Mouse (Mus musculus) limb, embryonic 11.5 days (tissue): ENCODE measurements around the gene Bcl2a1d. TPM values are rescaled to one million over a fixed set of nuclear protein-coding genes. Genes with fewer than 3 reads are reported as not detected.
"Not testable (repeated sequence)": the region's sequence is repeated elsewhere in the genome, so short reads cannot be mapped to it uniquely, and the experiment has no call there.

ENCODE experiments used
- ATAC-seq: fragments of 200-750 bp; cut with Nextera tagmentation; 2 replicates; pipeline ENCODE4 v1.8.0; 2017; ENCODE audit warnings: low read depth; ENCODE audit not compliant: insufficient number of reproducible peaks, low FRiP score, low TSS enrichment
- DNase-seq: peaks from one replicate; pipeline ENCODE4 v3.0.0-alpha.2; 2015; ENCODE audit warnings: low spot score
- H3K27ac ChIP-seq: fragments of 300-500 bp; sonication (generic); replicated peaks from 2 replicates; pipeline ENCODE4 v1.5.1; 2014; ENCODE audit warnings: low read depth, mild to moderate bottlenecking, low read length
- H3K27me3 ChIP-seq: fragments of 300-500 bp; sonication (generic); 2 replicates; pipeline ENCODE4 v1.6.1; 2014; ENCODE audit warnings: mild to moderate bottlenecking, low read length, mixed read lengths; ENCODE audit not compliant: control insufficient read depth, insufficient read depth
- H3K36me3 ChIP-seq: fragments of 300-500 bp; sonication (generic); 2 replicates; pipeline ENCODE4 v1.6.1; 2014; ENCODE audit warnings: mild to moderate bottlenecking, low read length, moderate library complexity, mixed read lengths; ENCODE audit not compliant: control insufficient read depth, insufficient read depth
- H3K4me1 ChIP-seq: fragments of 300-500 bp; sonication (generic); 2 replicates; pipeline ENCODE4 v1.6.1; 2014; ENCODE audit warnings: low read length, mixed read lengths; ENCODE audit not compliant: control insufficient read depth, insufficient read depth
- H3K4me2 ChIP-seq: fragments of 300-500 bp; sonication (generic); 2 replicates; pipeline ENCODE4 v1.6.1; 2014; ENCODE audit warnings: low read depth, mild to moderate bottlenecking, moderate library complexity; ENCODE audit not compliant: severe bottlenecking
- H3K4me3 ChIP-seq: fragments of 300-500 bp; sonication (generic); 2 replicates; pipeline ENCODE4 v1.5.1; 2014; ENCODE audit warnings: low read depth, low read length
- H3K9ac ChIP-seq: fragments of 300-500 bp; sonication (generic); 2 replicates; pipeline ENCODE4 v1.6.1; 2014; ENCODE audit warnings: mild to moderate bottlenecking, low read length
- H3K9me3 ChIP-seq: fragments of 300-500 bp; sonication (generic); 2 replicates; pipeline ENCODE4 v1.6.1; 2016; ENCODE audit warnings: low read length; ENCODE audit not compliant: control insufficient read depth
- WGBS: fragments of 180-500 bp; shearing (Covaris S2); extraction: QIAGEN DNeasy Blood & Tissue Kit; methylation state at CpG from one replicate; pipeline ENCODE4 v1.1.7; 2014; 5-methylcytosine and 5-hydroxymethylcytosine counted together
- polyA plus RNA-seq: library from polyadenylated mRNA; unstranded; fragments of >200 nt; fragmentation: Nextera tagmentation; extraction: Ambion mirVana; gene quantifications from 2 replicates; pipeline ENCODE4 v1.2.1, GENCODE M21; 2014

The Bcl2a1d gene
- polyA plus RNA-seq, 1 experiment from 2014 or later, result not detected

DNA sequence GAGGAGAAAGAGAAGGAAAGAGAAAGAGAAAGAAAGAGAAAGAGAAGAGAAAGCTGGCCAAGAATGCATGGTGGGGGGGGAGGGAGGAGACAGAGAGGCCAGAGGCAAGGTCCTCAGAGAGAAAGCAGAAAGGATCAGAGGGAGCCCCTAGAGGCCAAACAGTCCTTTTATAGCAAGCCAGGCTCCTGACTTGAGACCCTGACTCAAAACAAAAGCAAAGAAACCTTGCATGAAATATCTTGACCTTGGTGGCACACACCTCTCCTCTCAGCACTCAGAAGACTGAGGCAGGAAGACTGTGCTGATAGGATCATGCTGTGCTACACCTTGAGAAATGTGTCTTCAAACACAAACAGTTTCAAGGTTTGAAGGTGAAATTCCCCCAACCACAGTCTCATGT is 10.1 kb downstream of the Bcl2a1d start:
- not testable (repeated sequence) for DNase-seq

DNA sequence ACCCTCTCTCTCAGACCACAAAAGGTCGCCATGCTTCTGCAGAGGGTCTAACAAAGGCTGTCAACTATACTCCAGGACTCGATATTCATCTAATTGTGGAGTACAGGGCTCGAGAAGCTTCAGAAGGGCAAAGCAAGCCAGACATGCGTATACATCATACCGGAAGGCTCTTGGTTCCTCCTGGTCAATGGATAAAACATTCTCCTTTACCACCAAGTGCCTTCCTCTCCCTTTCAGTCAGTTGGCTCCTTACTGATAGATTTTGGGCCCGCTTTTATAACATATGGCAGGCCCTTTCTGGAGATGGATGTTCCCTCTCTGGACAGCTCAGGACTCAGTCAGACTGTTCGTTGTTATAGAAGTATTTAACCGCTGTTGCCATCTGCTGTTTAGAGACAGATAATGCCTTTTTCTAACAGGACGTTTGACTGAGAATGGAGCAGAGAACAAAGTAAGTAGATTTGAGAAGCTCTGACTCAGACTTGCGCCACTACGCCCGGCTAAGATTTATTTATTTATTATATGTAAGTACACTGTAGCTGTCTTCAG is 11.7 kb downstream of the Bcl2a1d start, which contains the start of gene Mthfsl:
Gene Mthfsl (minus strand): TSS at position 308 of the 549 bp plus-strand sequence.
- DNase-seq (peak; percentile 22), ATAC-seq (peak; percentile 41; the same call in 1 of the 2 replicates)
- H3K4me3 ChIP-seq, H3K36me3 ChIP-seq, H3K4me1 ChIP-seq, H3K9ac ChIP-seq, H3K9me3 ChIP-seq, H3K27me3 ChIP-seq, H3K27ac ChIP-seq: not testable (repeated sequence)
- WGBS, result 34% methylated on average over 11 of the region's 12 CpGs
- peak within 1 kb of the TSS; percentile 25 for H3K4me2 ChIP-seq

More for the DNA sequence above, 10.1 kb downstream of the Bcl2a1d start:
- not testable (repeated sequence) for H3K4me3 ChIP-seq, H3K27me3 ChIP-seq, H3K4me1 ChIP-seq, H3K36me3 ChIP-seq, H3K9ac ChIP-seq, H3K9me3 ChIP-seq, ATAC-seq, H3K4me2 ChIP-seq, H3K27ac ChIP-seq

DNA sequence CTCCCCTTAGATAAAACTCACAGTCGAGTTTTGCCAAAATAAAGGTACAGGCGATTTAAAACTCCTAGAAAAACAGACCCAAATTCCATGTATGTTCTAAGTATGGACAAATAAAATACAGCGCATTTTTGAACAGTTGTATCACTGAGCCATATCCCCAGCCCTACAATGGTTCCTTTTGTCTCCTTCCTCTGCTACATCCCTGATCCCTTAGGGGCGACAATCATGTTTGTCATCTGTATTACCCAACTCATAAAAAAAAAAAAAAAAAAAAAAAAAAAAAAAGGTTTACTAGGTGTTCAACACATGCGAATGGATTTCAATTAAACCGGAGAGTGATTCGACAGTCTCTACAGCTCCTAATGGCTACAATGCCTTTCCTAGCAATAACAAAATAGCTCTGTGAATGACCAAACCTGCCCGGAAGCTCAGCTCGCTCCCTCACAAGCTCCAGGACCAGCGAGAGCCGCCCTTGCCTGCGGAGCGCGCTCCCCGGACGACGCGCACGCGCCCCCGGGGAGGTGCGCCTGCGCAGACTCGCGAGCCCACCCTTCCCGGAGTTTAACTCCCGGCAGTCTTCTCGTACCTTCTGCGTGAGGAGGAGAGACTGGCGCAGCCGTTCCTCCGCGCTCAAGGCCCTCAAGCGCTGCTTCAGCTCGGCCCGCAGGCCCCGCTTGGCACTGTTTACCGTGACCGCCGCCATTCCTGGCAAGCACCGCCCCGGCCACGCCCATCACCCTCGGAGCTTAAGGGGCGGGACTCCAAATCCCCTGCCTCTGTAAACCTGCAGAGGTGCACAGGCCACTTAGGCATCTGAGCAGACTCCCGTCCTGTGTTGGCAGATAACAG is 12.4 kb downstream of the Bcl2a1d start:
- WGBS, result 16% methylated on average over 12 of the region's 46 CpGs
- not testable (repeated sequence) for H3K4me1 ChIP-seq, H3K4me3 ChIP-seq, H3K27me3 ChIP-seq, H3K27ac ChIP-seq, H3K9ac ChIP-seq, H3K9me3 ChIP-seq, H3K4me2 ChIP-seq, H3K36me3 ChIP-seq
- peak; percentile 21 for DNase-seq
- ATAC-seq, result peak; percentile 98

DNA sequence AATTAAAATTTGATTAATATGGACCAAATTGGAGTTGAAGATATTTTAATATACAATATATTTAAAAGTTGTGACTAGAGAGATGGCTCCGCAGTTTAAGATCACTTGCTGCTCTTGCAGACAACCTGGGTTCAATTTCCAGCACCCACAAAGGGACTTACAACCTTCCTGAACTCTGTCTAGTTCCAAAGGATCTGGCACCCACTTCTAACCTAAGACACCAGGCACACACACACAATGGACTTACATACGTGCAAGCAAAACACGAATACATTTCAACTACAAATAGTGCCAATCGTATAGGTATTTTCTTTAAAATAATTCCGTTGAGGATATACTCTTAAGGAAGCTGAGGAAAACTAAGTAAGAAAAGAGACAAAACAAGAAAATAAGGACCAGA is 13.1 kb downstream of the Bcl2a1d start:
- H3K27ac ChIP-seq, H3K9me3 ChIP-seq, ATAC-seq, H3K4me3 ChIP-seq, H3K4me2 ChIP-seq, H3K27me3 ChIP-seq, H3K36me3 ChIP-seq, DNase-seq, H3K4me1 ChIP-seq, H3K9ac ChIP-seq: not testable (repeated sequence)
- 81% methylated on average over 4 of the region's 5 CpGs for WGBS

DNA sequence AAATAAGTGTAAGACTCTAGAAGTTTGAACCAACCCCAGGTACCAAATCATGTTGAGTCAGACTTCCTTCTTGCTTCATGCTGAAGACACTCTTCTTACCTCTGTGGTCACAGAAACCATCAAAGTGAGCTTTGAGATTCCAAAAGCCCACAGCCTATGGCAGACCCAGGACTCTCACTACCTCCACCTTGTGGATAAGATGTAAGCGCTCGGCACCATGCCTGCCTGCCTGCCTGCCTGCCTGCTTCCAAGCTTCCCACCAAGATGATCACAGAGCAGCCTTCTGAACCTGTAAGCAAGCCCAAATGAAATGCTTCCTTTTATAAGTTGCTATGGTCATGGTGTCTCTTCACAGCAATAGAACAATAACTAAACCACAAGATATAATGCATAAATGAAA is 13.6 kb downstream of the Bcl2a1d start:
- H3K27me3 ChIP-seq, ATAC-seq, H3K27ac ChIP-seq, H3K4me1 ChIP-seq, H3K4me2 ChIP-seq, H3K9me3 ChIP-seq, H3K4me3 ChIP-seq, H3K36me3 ChIP-seq, H3K9ac ChIP-seq: not testable (repeated sequence)
- WGBS, result 37% methylated on average over 2 of the region's 2 CpGs
- DNase-seq, result peak; percentile 31

DNA sequence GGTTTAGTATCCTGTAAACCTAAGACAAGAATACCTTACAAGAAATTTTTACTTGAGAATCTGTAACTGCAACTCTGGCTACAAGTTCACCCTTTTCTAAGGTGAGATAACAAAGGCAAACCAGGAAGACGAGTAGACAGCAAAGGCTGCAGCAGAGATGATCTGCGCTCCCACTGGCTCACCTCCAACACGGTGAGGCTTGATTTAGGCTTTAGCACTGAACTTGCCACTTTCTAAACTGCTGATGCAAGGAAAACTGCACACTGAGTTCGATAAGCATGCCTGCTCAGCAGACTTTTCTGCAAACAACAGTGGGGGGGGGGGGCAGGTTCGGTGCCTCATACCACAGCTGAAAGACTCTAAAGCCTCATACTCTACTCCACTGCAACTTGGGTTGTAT is 17.2 kb downstream of the Bcl2a1d start:
- not testable (repeated sequence) for ATAC-seq

DNA sequence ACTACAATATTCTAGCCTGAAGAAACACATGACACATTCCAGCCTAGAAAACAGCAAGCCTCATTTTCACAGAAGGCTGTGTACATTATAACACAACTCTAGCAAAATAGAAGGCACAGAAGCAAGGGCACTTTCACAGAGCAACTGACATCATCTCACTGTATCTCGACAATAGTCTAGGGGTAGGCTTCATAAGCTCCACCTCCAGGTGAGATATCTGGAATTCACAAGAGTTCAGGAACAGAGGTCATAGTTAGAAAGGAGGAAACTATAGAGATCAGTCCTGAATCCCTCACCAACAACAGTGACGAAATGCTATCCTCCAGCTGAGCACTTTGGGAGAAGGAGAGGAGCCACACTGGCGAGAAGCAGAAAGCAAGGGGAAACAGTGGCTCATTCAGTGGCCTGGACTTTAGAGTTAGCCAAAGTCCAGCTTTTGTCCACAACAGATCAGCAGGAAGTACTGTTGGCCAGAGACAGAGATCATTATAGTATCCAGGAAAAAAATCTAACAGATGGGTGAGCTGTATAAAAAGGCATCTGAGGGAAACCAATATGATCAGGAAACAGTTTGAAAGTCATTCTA is 19.5 kb downstream of the Bcl2a1d start:
- 83% methylated on average over 3 of the region's 3 CpGs for WGBS
- not testable (repeated sequence) for H3K36me3 ChIP-seq, ATAC-seq, H3K9me3 ChIP-seq, H3K27me3 ChIP-seq, H3K27ac ChIP-seq, H3K4me3 ChIP-seq, H3K4me2 ChIP-seq, DNase-seq, H3K4me1 ChIP-seq, H3K9ac ChIP-seq

More for the DNA sequence above, 17.2 kb downstream of the Bcl2a1d start:
- H3K36me3 ChIP-seq, DNase-seq, H3K4me3 ChIP-seq, H3K9me3 ChIP-seq, H3K4me1 ChIP-seq, H3K27me3 ChIP-seq, H3K9ac ChIP-seq, H3K4me2 ChIP-seq, H3K27ac ChIP-seq: not testable (repeated sequence)
- WGBS, result 88% methylated on average over 5 of the region's 5 CpGs

DNA sequence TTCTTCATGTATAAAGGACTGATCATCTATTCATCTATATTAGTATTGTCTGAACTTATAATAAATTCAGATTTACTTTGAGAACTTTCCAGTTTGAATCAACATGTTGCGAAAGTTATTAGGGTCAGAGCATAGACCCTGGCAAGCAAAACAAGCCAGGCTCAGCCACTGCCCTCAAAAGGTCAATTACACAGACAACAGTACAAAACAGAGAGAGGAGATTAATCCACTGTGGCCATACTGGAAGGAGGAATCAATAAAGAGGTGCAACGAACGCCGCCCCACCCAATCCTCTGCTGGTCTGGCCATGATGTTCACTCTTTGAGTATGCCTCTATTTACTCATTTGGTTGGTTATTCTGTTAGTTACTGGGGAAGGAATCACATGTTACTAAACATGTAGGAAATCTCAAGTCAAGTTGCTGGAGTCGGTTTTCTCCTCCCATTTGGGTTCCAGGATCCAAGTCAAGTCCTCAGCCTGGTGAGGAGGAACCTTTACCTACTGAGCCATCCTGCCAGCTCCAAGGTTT is 20.7 kb downstream of the Bcl2a1d start:
- not testable (repeated sequence) for ATAC-seq, H3K4me2 ChIP-seq, H3K4me1 ChIP-seq, H3K36me3 ChIP-seq, DNase-seq, H3K4me3 ChIP-seq, H3K9ac ChIP-seq, H3K27me3 ChIP-seq, H3K9me3 ChIP-seq, H3K27ac ChIP-seq
- WGBS, result 91% methylated on average over 4 of the region's 5 CpGs
